ENCODE assay signal across 15 mouse cellular contexts in the genomic region with DNA sequence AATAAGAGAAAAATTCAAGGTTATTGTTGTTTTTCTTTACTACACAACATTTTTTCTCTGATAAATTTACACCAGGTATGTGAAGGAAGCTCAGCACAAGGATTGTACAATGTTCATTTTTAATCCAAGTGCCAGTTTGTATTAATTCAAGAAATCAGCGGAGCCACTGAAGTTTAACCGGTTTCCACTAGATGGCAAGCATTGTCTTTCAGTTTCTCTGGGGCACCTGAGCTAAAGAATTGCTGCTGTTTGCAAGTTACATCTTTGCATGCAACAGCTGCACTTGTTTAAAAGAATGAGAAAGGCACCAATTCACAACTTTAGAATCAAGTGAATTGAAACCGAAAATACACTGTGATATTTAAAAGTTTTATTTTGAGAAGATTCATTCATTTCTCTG. TPM values are rescaled to one million over a fixed set of nuclear protein-coding genes. Genes with fewer than 3 reads are reported as not detected.
A peak's percentile ranks its signal among the peaks of the same experiment; 100 is the strongest.
DNase-seq lines count a peak whose midpoint lies in the region; ATAC-seq and TF ChIP-seq lines count a peak whose summit lies in the region.
"Had no signal": no experiment of that assay in that cellular context is flagged by ENCODE, and none has a peak within 500 bp of the region (broad histone marks: within the 10 kb centered on the region; RNA-seq: fewer than 3 reads in every experiment).

No protein-coding gene starts in this region.

- no peaks in the 10 kb centered on the region for H3K36me3 ChIP-seq in hindbrain, embryonic 16.5 days (ENCODE audit: control insufficient read depth, insufficient read depth, low read length)
- no peaks in the 10 kb centered on the region for H3K36me3 ChIP-seq in hindbrain, embryonic 11.5 days (ENCODE audit: control insufficient read depth, insufficient read depth, low read length)
- H3K36me3 ChIP-seq in E14TG2a.4 (ENCODE audit: insufficient read depth, low read length) = no peaks in the 10 kb centered on the region
- H3K36me3 ChIP-seq: heart, embryonic 15.5 days; intestine, embryonic 15.5 days; limb, embryonic 12.5 days had no signal

- DNase-seq in hindbrain, embryonic 11.5 days (ENCODE audit: low spot score) = no peak
- DNase-seq in left cerebral cortex, postnatal 14 days (ENCODE audit: low spot score in 2 of 2) = peak; percentile 47 to 58
- no peak for DNase-seq in left cerebral cortex, adult 8-10 months (ENCODE audit: low spot score in 2 of 2)
- peak; percentile 79 for DNase-seq in brain, adult 2 months (ENCODE audit: low read depth, low spot score)
- no peak for DNase-seq in ovary, postnatal 36 days (ENCODE audit: low spot score)
- no peak for DNase-seq in urinary bladder, postnatal 10 days (ENCODE audit: low spot score)
- DNase-seq: adrenal gland, postnatal 36 days; cerebellum, adult 9-11 months; lung, adult 18-20 months had no signal

- H3K4me1 ChIP-seq in hindbrain, embryonic 16.5 days (ENCODE audit: control insufficient read depth, insufficient read depth, low read depth, low read length) = no peaks in the 10 kb centered on the region
- H3K4me1 ChIP-seq in hindbrain, embryonic 11.5 days (replicated peaks; ENCODE audit: control insufficient read depth, insufficient read depth, low read length) = no peaks in the 10 kb centered on the region
- no peaks in the 10 kb centered on the region for H3K4me1 ChIP-seq in E14TG2a.4 (replicated peaks; ENCODE audit: low read depth, low read length)
- H3K4me1 ChIP-seq: heart, embryonic 15.5 days; intestine, embryonic 15.5 days; limb, embryonic 12.5 days had no signal

- no peaks in the 10 kb centered on the region for H3K27me3 ChIP-seq in hindbrain, embryonic 16.5 days (replicated peaks; ENCODE audit: control insufficient read depth, insufficient read depth, low read length)
- no peaks in the 10 kb centered on the region for H3K27me3 ChIP-seq in hindbrain, embryonic 11.5 days (ENCODE audit: control insufficient read depth, insufficient read depth, low read length)
- no peaks in the 10 kb centered on the region for H3K27me3 ChIP-seq in E14TG2a.4 (ENCODE audit: insufficient read depth, low read length)
- H3K27me3 ChIP-seq: heart, embryonic 15.5 days; intestine, embryonic 15.5 days; limb, embryonic 12.5 days had no signal

- no peaks in the 10 kb centered on the region for H3K9me3 ChIP-seq in hindbrain, embryonic 16.5 days (ENCODE audit: control insufficient read depth, low read length)
- no peaks in the 10 kb centered on the region for H3K9me3 ChIP-seq in hindbrain, embryonic 11.5 days (ENCODE audit: control insufficient read depth, low read length)
- H3K9me3 ChIP-seq in E14TG2a.4 (ENCODE audit: low read length) = no peaks in the 10 kb centered on the region
- H3K9me3 ChIP-seq: heart, embryonic 15.5 days; intestine, embryonic 15.5 days; limb, embryonic 12.5 days had no signal

- H3K4me2 ChIP-seq in hindbrain, embryonic 16.5 days (ENCODE audit: low read length) = no peak overlapping the region
- H3K4me2 ChIP-seq in hindbrain, embryonic 11.5 days (replicated peaks; ENCODE audit: low read depth, low read length) = no peak overlapping the region
- H3K4me2 ChIP-seq: heart, embryonic 15.5 days; intestine, embryonic 15.5 days; limb, embryonic 12.5 days had no signal

- WGBS in hindbrain, embryonic 16.5 days = 54% methylated on average over 3 of the region's 3 CpGs
- WGBS in hindbrain, embryonic 11.5 days = 58% methylated on average over 3 of the region's 3 CpGs

- no peak overlapping the region for H3K4me3 ChIP-seq in hindbrain, embryonic 16.5 days (ENCODE audit: low read length)
- H3K4me3 ChIP-seq in hindbrain, embryonic 11.5 days (ENCODE audit: low read depth, low read length) = no peak overlapping the region
- H3K4me3 ChIP-seq in E14TG2a.4 (replicated peaks; ENCODE audit: low read length) = no peak overlapping the region
- H3K4me3 ChIP-seq: heart, embryonic 15.5 days; intestine, embryonic 15.5 days; limb, embryonic 12.5 days had no signal

- TF ChIP-seq CTCF in E14TG2a.4 (conservative IDR thresholded peaks at IDR 0.05; ENCODE audit: low read length) = peak; percentile 27

- 0 out of 2 replicates have a peak, but pooled peaks have one; percentile 27 for ATAC-seq in hindbrain, embryonic 16.5 days
- no peak for ATAC-seq in hindbrain, embryonic 11.5 days (ENCODE audit: low FRiP score)
- ATAC-seq: intestine, embryonic 15.5 days had no signal

- intact Hi-C loops in left cerebral cortex, postnatal 14 days (cut with DNase I) = no loop called here

- no peak overlapping the region for H3K9ac ChIP-seq in hindbrain, embryonic 16.5 days (ENCODE audit: low read depth, low read length)
- no peak overlapping the region for H3K9ac ChIP-seq in hindbrain, embryonic 11.5 days (ENCODE audit: low read depth, low read length)
- H3K9ac ChIP-seq: heart, embryonic 15.5 days; intestine, embryonic 15.5 days; limb, embryonic 12.5 days had no signal

- H3K27ac ChIP-seq in hindbrain, embryonic 16.5 days (ENCODE audit: low read depth, low read length) = no peak overlapping the region
- H3K27ac ChIP-seq in hindbrain, embryonic 11.5 days (ENCODE audit: low read depth, low read length) = no peak overlapping the region
- H3K27ac ChIP-seq: heart, embryonic 15.5 days; intestine, embryonic 15.5 days; limb, embryonic 12.5 days had no signal

RNA-seq across cellular contexts. Expression of a gene that starts 15.0 kb away (rescaled TPM):
- polyA plus RNA-seq in hindbrain, embryonic 16.5 days (2015; fragmentation: Nextera tagmentation; extraction: Ambion mirVana) = 10.5 and 10.8 TPM in 2 replicates
- 67.9 and 74.9 TPM in 2 replicates for polyA plus RNA-seq in hindbrain, embryonic 11.5 days (2014; fragmentation: Nextera tagmentation; extraction: Ambion mirVana)
- total RNA-seq in left cerebral cortex, postnatal 14 days (2021) = 1 to 10 TPM in 1 of 2 experiments, under 1 TPM in 1; 0.55 to 1.4 TPM
- under 1 TPM; 0.16 to 0.42 (median 0.33) TPM for total RNA-seq in left cerebral cortex, adult 8-10 months (2022)

RNA-seq across cellular contexts. Expression of a gene that starts 38.0 kb away (rescaled TPM):
- not detected in 2 replicates for polyA plus RNA-seq in hindbrain, embryonic 16.5 days (2015; fragmentation: Nextera tagmentation; extraction: Ambion mirVana)
- not detected in 2 replicates for polyA plus RNA-seq in hindbrain, embryonic 11.5 days (2014; fragmentation: Nextera tagmentation; extraction: Ambion mirVana)
- total RNA-seq in left cerebral cortex, postnatal 14 days (2021) = not detected
- not detected for total RNA-seq in left cerebral cortex, adult 8-10 months (2022)
- total RNA-seq: adrenal gland, postnatal 36 days had no signal
- polyA plus RNA-seq: heart, embryonic 15.5 days; intestine, embryonic 15.5 days; limb, embryonic 12.5 days; neural tube, embryonic 11.5 days had no signal

Comparison
In these comparisons a context has a peak if more than half of its experiments do, and no peak if none do; other contexts are left out.
1. DNase-seq: peak in left cerebral cortex, postnatal 14 days (2 of 2) and brain, adult 2 months (single experiment); none in hindbrain, embryonic 11.5 days (single experiment), left cerebral cortex, adult 8-10 months (0 of 2), ovary, postnatal 36 days (single experiment) and urinary bladder, postnatal 10 days (single experiment).